Mouse (Mus musculus): ENCODE data around the gene Coq9.

Gene Coq9

GRCm38 (mm10) chr8:94865292-94865691 is 27.2 kb downstream of the Coq9 start:
- in situ Hi-C loops (cut with MboI, MseI): no loop called here

- in situ Hi-C loops (cut with MboI, MseI): no loop called here
Observed at GRCm38 (mm10) chr8:94866921-94867320, 28.8 kb downstream of the Coq9 start.

DNA sequence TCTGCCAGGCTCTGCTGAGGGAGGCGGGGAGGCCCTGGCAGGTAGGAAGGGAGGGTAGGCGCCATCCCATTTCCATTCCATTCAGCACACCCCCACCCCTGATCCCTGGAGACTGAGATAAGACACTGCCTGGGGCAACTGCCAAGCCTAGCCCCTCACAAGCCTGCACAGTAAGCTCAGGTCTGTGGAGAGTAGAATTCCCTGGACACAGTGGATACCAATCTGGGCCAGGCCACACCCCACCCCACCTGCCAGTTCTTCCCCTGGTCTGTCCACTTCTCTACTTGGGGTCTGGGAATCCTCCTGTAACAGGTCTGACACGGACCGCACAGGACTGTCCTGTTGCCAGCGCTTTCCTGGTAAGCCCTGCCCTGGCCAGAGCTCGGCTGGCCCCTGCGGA is 31.0 kb downstream of the Coq9 start:
- in situ Hi-C loops (cut with MboI, MseI): no loop called here

DNA sequence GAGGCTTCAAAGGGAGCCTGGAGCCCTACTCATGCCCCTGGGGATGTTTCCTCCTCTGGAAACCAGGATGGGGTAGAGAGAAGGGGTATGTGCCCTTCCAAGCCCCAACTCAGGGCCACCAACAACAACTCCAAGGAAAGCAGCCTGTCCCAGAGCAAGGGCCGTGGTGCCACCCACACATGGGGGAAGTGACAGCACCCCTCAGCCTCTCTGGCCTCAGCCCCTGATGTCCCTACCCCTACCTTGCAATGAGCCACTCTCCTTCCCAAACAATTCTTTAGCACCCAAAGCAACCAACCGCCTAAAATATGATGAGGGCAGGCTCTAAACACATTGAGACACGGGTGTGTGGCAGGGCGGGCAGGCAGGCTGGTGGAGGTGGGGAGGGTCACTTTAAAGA is 31.9 kb downstream of the Coq9 start:
- in situ Hi-C loops (cut with MboI, MseI): no loop called here

GRCm38 (mm10) chr8:94870474-94871107 is 32.5 kb downstream of the Coq9 start:
- in situ Hi-C loops (cut with MboI, MseI): no loop called here

GRCm38 (mm10) chr8:94871108-94871894 is 33.2 kb downstream of the Coq9 start:
- in situ Hi-C loops (cut with MboI, MseI): no loop called here

GRCm38 (mm10) chr8:94872156-94872555 is 34.0 kb downstream of the Coq9 start:
- in situ Hi-C loops (cut with MboI, MseI): no loop called here

GRCm38 (mm10) chr8:94872576-94872975 is 34.5 kb downstream of the Coq9 start:
- in situ Hi-C loops (cut with MboI, MseI): no loop called here

- in situ Hi-C loops (cut with MboI, MseI): no loop called here
Observed at GRCm38 (mm10) chr8:94874358-94874757, 36.2 kb downstream of the Coq9 start.

- in situ Hi-C loops (cut with MboI, MseI): no loop called here
Observed at GRCm38 (mm10) chr8:94875096-94875870, 37.2 kb downstream of the Coq9 start.

DNA sequence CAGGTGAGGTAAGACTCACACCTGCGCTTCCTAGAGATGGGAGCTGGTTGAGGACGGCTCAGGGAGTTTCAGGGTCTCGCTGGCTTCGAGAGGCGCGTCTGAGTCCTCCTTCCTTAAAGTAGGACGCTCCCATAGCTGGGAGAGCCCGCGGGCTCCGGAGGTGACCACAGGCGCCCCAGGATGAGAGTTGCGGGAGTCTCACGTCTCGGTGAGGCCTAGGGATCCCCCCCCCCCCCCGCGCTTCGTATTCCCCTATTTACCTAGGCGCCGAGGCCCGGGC is 37.7 kb downstream of the Coq9 start:
- in situ Hi-C loops (cut with MboI, MseI): no loop called here

GRCm38 (mm10) chr8:94876197-94876730 is 38.1 kb downstream of the Coq9 start, which contains the start of gene Dok4:
Gene Dok4, minus strand, starts transcription at chr8:94876330.
- in situ Hi-C loops (cut with MboI, MseI): no loop called here

DNA sequence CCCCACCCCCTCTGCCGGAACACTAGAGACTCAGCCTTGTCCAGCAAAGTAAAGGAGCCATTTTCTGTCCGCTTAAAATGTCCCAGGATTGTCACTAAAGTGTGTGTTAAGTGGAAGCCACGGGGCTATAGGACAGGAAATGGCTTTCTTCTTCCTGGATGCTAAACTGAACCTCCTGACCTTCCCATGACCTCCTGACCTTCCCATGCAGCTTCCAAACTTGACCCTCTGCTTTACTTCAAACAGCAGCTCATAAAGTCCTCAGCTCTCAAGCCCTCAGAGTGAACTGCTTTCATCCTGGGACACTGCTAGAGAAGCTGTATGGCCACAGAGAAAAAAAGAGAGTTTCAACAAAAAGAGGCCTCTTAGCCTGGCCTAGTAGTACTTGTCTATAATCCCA is 38.7 kb downstream of the Coq9 start:
- in situ Hi-C loops (cut with MboI, MseI): no loop called here

- in situ Hi-C loops (cut with MboI, MseI): loop anchor here in 1 of 2 experiments (5.0 kb wide), 1 partner anchor 63 kb away; no protein-coding TSS in a partner anchor
Observed at GRCm38 (mm10) chr8:94880742-94881141, 42.6 kb downstream of the Coq9 start.

DNA sequence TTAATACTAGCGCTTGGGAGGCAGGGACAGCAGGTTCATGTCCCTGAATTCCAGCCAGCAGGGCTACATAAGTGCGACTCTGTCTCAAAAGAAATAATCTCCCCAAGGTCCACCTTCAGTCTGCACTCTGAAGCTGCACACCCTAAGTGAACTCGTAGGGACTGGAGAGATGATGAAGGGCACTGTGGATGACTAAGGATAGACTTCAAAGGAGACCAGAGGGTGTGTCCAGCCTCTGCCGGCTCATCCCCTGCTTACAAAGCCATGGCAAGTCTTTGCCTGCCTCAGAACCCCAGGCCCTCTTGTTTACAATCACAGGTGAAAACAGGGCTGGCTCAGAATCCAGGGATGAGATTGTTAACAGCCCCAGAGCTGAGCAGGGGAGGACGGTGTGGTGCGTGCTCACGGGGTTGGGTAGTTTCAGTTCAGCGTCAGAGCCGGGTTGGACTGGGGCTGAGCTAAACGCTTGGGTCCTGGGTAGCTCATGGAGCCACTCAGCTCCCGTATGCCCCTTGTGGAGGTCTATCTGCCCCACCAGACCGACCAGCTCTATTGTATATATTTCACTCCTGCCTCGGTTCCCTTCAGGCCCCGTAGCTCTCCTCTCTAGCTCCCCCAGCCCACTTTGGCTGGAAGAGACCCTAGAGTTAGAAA is 50.4 kb downstream of the Coq9 start:
- in situ Hi-C loops (cut with MboI, MseI): no loop called here

DNA sequence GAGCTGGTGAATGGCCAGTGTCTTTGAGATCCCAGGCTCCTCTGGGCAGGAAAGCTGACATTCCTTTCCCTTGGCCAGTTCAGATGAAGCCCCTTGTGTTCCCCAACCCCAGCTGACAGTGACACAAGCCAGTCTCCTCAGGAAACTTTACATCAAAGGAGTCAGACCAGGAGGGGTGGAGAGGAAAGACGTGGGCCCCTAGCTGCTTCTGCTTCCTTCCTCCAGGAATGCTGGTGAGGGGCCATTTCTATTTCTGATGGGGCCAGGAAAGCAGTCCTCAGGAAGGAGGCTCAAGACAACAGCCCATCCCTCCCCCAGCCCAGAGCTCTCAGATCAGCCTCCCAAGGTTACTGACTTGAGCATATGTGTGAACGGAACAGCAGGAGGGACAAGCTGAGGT is 54.8 kb downstream of the Coq9 start:
- in situ Hi-C loops (cut with MboI, MseI): no loop called here

DNA sequence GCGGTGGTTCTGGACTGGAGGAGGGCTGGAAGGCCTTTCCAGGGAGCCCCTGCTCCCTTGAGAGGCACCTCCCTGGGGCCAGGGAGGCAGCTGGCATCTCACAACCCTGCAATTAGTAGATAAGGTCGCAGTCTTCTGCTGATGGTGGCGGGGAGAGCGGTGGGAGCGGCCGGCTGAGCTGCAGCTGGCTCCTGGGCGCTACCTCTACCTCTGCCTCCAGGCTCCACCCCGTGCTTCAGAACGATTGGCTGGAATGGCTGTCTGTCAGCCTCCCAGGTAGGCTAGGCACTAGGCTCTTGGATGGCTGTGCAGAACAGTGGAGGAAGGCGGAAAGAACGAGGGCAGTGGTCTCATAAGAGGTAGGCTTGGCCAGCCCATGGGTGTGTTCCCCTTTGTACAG is 61.1 kb downstream of the Coq9 start:
- in situ Hi-C loops (cut with MboI, MseI): no loop called here

DNA sequence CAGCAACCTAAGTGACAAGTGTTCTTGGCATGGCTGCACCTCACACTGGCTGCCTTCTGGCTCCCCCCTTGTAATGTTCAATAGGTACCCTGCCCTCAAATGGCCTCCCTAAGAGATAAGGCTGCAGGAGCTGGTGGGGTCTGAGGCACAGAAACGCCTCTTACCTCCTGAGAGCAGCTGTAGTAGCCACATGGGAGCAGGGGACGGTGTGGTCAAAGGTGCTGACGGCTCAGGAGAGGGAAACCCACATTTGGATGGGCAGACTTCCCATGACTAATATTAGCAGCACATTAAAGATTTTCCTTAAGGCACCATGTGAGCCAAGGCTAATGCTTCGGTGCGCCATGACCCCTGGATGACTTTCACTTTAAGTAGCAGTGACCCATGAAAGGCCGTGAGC is 62.5 kb downstream of the Coq9 start:
- in situ Hi-C loops (cut with MboI, MseI): no loop called here

- in situ Hi-C loops (cut with MboI, MseI): no loop called here
Observed at GRCm38 (mm10) chr8:94901031-94901430, 62.9 kb downstream of the Coq9 start.

- in situ Hi-C loops (cut with MboI, MseI): no loop called here
Observed at GRCm38 (mm10) chr8:94903709-94904108, 65.6 kb downstream of the Coq9 start.
